Mouse (Mus musculus): Measurements from ENCODE around the gene Eif2b5. TPM values are rescaled to one million over a fixed set of nuclear protein-coding genes. Genes with fewer than 3 reads are reported as not detected.
A peak's percentile ranks its signal among the peaks of the same experiment; 100 is the strongest.
"Not testable (repeated sequence)": the region's sequence is repeated elsewhere in the genome, so short reads cannot be mapped to it uniquely, and the experiment has no call there.

The Eif2b5 gene
- total RNA-seq, 2 experiments from 2014 or later, result 59.6 to 61.7 TPM

- DNase-seq (ENCODE audit: low spot score in 2 of 2), result not testable (repeated sequence)
Measured at GRCm38 (mm10) chr16:20488751-20489150, 9.9 kb upstream of the Eif2b5 start.

DNA sequence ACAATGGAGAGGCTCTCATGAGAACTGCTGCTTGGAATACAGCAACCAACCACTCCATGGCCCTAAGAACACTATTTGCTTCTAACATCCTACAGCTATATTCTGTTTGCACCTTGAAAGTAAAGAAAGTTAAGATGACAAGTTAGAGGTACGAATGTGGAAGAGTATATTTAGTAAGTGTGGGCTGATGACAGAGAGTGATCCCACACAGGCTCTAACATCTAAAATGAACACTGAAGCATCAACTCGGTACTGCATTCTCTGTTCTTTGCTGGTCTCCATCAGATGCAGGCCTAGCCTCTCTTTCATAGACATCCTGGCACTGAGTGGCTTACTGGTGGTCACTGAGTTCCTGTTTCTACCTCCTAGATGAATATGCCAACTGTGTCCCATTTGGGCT is 9.4 kb upstream of the Eif2b5 start:
- DNase-seq (ENCODE audit: low spot score in 2 of 2), result no peak

GRCm38 (mm10) chr16:20490581-20490980 is 8.0 kb upstream of the Eif2b5 start:
- no peak for DNase-seq (ENCODE audit: low spot score in 2 of 2)

- no peak for DNase-seq (ENCODE audit: low spot score in 2 of 2)
Measured at GRCm38 (mm10) chr16:20491301-20491700, 7.3 kb upstream of the Eif2b5 start.

DNA sequence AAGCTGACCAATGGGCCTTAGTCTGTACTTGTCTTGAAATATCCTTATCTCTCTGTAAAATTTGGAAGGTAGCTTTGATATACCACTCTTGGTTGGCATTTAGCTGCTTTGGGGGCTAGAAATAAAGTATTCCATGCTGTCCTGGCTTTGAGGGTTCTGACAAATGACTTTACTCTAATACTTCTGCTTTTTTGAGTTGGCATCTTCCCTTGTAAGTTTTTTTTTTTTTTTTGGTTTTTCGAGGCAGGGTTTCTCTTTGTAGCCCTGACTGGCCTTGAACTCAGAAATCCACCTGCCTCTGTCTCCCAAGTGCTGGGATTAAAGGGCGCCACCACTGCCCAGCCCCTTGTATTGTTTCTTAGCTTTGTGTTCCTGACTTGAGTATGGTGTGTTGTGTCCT is 5.2 kb upstream of the Eif2b5 start:
- no peak for DNase-seq (ENCODE audit: low spot score in 2 of 2)

GRCm38 (mm10) chr16:20496671-20497600 is 1.7 kb upstream of the Eif2b5 start:
- peak; percentile 51 to 61 for DNase-seq (ENCODE audit: low spot score in 2 of 2)

DNA sequence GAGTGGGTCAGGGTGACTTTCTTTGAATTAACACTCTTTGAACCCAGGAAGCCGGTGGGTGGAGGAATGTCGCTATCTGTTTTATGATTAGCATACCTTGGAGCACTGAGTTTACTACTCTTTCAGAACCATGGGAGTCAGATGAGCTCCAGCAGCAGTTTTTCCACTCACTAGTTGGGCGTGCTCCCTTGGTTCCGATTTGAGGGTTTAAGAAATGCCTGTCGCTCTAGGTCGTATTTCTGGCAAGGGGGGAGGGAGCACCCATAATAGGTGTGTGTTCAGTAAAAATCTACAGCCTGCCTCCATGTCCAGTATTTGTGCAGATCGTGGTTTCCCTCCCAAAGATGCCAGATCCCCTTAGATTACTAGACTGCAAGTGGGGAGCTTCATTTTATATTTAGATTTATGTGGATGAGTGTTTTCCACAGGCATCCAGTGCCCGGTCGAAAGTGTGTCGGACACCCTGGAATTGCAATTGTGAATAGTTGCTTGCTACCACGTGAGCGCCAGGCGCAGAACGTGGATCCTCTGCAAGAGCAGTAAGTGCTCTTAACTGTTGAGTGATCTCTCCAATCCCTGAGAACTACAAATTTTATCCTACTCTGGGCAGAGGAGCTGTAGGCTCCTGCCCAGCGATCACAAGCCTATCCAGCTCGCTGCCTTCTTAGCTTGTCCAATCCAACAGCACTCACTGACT is 489 bp upstream of the Eif2b5 start:
- DNase-seq (ENCODE audit: low spot score in 2 of 2), result no peak

DNA sequence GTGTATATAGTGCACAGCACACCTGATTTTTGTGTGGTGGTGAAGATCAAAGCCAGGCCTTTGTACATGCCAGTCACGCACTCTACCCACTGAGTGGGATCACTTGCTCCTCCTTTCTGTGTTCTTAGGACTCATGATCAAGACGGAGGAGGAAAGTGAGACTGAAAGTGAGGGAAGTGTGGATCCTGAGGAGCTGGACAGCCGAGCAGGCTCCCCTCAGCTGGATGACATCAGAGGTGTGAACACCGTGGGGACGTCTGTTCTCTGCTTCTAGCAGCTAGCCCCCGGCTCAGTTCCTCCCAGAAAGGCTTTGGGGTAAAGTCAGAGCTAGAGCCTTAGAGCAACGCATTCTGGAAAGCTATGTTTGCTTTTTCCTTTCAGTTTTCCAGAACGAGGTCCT is 7.4 kb downstream of the Eif2b5 start:
- DNase-seq (ENCODE audit: low spot score in 2 of 2), result no peak

DNA sequence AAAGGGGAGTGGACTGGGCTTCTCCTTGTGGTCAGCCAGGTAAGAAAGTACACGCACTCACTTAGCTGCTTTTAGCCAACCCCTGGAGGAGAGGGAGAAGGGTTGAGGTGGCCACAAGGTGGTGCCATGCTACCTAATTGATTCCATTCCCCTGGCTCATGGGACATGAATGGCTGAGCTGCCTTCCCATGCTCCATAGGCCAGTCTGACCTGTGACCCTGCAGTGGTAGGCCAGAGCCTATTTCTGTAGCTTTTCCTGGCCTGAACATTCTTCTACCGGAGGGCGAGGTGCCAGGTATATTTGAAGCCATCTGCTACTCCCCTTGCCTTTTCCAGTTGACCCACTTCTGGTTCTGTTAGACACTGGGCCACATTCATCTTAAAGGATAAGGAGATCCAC is 10.7 kb downstream of the Eif2b5 start:
- DNase-seq (ENCODE audit: low spot score in 2 of 2), result peak in 1 of 2 experiments; percentile 38

- DNase-seq (ENCODE audit: low spot score in 2 of 2), result no peak
Measured at GRCm38 (mm10) chr16:20511277-20511847, 12.7 kb downstream of the Eif2b5 start.

DNA sequence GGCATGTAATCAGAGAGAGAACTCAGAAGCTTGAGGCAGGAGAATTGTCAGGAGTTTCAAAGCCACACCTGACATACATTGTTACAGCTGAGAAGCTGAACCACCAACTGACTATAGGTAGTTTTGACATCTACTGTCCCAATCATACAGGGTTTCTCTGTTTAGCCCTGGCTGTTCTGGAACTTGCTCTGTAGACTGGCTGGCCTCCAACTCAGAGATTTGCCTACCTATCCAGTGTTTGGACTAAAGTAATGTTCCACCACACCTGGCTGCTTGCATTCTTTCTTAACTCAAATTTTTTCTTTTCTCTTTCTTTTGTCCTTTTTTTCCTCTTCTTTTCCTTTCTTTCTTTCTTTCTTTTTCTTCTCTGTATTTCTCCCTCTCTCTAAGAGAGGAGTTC is 17.4 kb downstream of the Eif2b5 start:
- no peak for DNase-seq (ENCODE audit: low spot score in 2 of 2)

DNA sequence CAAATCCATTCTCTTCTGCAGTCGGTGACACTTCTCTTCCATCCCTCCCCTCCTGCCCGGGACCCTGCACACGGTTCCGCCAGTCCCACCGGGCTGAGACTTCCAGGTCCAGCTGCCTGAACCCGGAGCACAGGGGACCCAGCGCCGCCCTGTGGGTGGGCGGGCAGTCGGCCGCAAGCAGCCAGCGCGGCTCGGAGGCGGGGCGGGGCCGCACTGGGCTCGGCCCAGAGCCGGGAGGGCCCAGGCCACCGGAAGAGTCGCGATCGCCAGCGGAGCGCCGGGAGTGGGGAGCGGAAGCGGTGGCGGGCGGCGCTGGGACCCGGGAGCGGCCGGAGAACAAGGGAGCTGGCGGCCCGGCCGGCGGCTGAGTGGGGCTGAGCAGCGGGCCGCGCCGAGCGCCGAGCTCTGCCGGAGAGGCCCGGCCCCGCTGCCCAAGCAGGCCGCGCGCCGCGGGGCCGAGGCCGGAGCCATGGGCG is 18.1 kb downstream of the Eif2b5 start, which contains the start of gene Dvl3:
Gene Dvl3 (plus strand): TSS at position 257 of the 476 bp plus-strand sequence.
- DNase-seq (ENCODE audit: low spot score in 2 of 2), result peak; percentile 83 to 91

DNA sequence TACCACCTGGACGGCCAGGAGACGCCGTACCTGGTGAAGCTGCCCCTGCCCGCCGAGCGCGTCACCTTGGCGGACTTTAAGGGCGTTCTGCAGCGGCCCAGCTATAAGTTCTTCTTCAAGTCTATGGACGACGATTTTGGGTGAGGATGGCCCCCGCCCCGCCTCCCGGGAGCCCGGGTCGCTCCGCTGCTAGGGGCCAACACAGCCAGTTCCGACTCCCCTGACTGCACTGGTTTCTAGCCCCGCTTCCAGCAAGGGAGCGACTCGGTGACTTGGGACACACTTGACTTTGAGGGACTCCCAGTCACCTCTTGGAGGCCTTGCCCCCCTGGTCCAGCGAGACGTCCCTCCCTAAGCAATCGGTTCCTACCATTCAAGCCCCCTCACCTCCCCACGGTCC is 18.6 kb downstream of the Eif2b5 start:
- peak in 1 of 2 experiments; percentile 38 for DNase-seq (ENCODE audit: low spot score in 2 of 2)

DNA sequence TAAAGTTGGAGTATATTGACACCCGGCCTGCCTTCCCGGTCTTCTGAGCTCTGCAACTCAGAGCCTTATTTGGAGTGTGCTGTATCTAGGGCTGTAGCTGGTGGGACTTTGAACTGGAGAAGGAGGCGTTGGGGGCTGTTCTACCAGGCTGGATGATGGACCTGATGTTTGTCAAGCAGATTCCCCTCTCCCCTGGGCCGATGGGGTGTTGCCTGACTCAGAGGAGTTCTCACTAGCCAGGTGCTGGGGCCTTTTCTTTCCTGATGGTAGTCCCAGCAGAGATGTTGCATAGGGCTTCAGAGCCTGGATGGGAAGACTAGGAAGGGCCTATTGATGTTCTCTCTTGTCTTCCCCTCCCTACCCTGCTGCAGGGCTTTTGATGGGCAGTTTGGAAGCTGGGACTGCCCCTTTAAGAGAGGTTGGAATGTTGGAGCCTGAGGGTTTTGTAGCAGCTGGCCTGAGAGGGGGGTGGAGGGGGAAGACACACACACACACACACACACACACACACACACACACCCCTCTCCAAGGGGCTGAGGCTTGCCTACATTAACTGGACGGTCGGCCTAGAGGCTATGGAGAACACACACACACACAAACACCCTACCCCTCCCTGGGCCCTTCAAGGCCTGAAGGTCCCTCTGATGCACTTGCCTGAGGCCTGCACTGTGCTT is 19.2 kb downstream of the Eif2b5 start:
- DNase-seq (ENCODE audit: low spot score in 2 of 2), result peak; percentile 21 to 35

DNA sequence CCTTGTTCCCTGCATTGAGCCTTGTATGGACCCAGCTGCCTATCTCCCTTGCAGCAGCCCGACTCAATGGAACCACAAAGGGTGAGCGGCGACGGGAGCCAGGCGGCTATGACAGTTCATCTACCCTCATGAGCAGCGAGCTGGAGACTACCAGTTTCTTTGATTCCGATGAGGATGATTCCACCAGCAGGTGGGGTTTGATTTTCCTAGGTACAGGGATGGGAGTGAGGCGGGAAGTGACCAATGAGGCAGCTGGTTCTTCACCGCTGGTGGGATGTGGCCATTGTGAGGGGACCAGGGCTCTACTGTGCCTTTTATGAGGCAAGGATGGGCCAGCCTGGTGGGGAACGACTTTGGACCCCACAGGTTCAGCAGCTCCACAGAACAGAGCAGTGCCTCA is 25.3 kb downstream of the Eif2b5 start:
- no peak for DNase-seq (ENCODE audit: low spot score in 2 of 2)

DNA sequence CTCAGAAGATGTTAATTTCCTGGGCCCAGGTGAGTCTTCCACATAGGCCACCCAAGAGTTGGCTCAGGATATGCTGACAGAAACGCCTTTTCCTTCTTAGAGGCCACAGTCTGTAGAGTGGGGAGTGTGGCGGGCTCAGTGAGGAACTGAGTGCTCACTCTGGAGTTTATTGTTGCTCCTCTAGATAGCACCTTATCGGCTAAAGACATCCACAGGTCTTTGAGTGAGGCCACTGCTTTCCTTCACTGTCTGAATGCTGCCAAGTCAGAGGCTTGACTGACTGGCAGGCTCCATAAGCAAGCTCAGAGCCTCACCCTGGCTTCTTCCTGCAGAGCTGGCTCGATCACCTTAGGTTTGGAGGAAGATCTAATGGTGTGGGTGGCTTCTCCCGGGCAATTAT is 30.2 kb downstream of the Eif2b5 start:
- DNase-seq (ENCODE audit: low spot score in 2 of 2), result no peak

GRCm38 (mm10) chr16:20529375-20529774 is 30.8 kb downstream of the Eif2b5 start:
- no peak for DNase-seq (ENCODE audit: low spot score in 2 of 2)

DNA sequence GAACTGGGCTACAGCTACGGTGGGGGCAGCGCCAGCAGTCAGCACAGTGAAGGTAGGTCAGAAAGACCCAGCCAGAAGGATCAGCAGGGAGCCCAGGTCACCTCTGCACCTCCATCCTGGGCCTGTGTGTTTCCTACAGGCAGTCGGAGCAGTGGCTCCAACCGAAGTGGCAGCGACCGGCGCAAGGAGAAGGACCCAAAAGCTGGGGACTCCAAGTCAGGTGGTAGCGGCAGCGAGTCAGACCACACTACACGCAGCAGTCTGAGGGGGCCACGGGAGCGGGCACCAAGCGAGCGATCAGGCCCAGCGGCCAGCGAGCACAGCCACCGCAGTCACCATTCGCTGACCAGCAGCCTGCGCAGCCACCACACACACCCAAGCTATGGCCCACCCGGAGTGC is 32.3 kb downstream of the Eif2b5 start:
- DNase-seq (ENCODE audit: low spot score in 2 of 2), result no peak

DNA sequence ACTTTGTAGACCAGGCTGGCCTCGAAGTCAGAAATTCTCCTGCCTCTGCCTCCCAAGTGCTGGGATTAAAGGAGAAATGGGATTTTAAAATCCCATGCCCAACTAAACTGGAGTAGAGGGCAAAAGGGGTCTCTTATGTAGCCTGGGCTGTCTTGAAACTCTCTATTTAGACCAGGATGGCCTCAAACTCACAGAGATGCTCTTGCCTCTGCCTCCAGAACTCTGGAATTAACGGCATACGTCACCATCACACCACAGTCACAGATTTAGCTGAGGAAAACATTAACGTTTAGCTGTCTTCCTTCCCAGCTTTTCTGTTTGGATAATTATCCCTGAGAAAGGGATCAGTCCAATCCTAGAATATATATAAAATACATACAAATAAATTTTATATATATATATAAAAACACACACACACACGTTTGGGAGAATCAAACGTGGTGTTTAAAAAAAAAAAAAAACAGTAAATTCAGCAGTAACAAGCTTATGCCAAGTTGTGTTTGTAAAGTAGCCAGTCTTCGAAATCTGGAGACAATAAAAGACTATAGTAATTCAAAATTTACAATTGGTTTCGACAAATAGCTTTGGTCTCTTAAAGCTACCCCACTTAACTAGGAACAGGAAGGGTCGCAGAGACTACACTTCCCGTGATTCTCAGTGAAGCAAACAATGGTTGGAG is 36.1 kb downstream of the Eif2b5 start:
- no peak for DNase-seq (ENCODE audit: low spot score in 2 of 2)

DNA sequence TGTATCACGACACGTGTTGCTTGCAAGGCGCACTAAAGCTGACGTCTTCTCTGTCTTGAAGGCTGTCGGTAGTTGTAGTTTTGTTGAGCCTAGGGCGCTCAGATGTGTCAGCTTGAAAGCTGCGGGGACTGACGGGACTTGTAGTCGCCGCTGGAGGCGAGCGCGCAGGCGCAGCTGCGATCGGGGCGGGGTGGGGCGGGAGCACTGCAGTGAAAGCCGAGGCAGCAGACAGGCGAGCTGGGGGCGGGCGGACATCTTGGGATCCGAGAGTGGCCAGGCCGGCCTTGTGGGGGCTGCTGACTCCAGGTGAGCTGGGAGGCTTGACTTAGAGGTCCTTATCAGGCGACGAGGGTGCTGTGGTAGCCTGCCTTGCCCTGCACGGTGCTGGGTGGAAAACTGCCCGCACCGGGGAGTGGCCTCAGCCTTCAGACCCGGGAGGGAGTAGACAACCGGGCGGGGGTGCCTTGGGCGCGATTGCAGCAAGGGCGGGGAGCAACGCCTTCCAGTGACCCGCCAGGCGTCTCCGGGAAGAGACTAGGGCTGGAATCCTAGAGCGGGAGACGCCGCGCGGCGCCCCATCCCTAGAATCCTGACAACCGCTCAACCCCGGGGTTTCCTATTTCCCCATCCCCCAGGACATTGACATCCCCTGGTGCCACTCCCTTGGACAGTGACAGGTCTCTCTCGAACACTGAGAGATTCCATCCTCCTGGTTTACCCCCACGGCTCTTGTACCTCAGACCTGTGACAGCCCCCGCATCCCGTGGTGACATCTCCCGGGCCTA is 36.9 kb downstream of the Eif2b5 start, which contains the start of gene Ap2m1:
Gene Ap2m1 (plus strand): TSS at position 183 of the 785 bp plus-strand sequence.
- DNase-seq (ENCODE audit: low spot score in 2 of 2), result peak; percentile 85 to 90
